Mouse (Mus musculus): ENCODE results near the gene Rag1.

Gene Rag1

DNA sequence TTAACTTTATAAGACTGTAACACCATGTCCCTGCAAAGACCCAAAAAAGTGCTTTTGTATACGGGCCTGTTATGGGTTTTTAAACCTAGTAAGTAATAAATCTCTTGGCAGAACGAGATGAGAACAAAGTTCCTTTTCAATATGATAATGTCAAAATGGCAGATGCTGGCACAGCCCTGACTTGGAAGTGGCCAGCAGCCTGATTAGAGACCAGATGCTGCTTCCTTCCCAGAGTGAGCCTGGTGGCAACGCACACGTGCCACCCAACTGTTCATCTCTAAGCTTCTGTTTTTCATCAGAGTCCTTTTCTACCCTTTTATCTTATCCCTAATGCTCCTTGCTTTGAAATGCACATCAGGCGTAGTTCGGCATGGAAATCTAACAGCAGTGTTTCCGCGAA lies 57.9 kb downstream of the Rag1 start:
- no peak for DNase-seq (ENCODE audit: low spot score)

Data from ovary, postnatal 36 days (tissue).